Mouse (Mus musculus): ENCODE results near the gene Slc27a5. TPM values are rescaled to one million over a fixed set of nuclear protein-coding genes. Genes with fewer than 3 reads are reported as not detected.

The Slc27a5 gene
- not detected for total RNA-seq (2021)
- long read RNA-seq, experiment 1: 0 reads
- long read RNA-seq, experiment 2: 0 reads

DNA sequence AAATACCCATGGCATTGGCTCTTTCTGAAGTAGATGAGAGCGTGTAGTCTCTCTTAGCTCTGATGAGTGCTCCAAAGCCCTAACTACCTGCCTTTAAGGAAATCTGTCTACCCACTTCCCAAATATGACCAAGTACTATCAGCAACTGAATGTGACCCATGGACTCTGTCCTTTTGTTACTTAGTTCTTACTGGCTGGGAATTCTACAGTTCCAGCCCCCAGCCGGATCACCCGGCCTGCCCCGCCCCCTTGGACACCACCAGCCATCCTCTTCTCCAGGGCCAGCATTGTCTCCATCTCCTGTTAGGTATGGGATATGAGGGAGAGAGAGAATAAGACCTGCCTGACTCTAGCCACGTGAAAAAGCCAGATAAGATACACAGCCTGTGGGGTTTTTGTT is at the start of gene Slc27a5:
Gene Slc27a5 (minus strand): TSS at position 140 of the 400 bp plus-strand sequence.
- DNase-seq: no peak

DNA sequence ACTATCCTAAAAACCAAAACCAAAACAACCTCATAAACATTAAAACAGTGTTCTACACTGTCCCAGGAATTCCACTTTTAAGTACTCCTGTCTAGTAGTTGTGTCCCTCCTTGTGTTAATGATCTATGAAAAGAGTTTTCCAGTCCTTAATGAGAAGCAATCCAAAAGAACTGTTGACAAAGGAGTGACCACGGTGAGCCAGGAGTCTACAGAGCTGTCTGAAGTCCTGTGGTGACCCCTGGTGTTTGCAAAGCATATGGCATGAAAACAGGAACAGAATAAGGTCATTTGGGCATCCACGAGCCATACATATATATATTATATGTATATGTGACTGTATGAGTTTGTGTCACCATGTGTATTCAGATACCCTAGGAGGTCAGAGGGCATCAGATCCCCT is 48.1 kb upstream of the Slc27a5 start:
- DNase-seq: no peak

DNA sequence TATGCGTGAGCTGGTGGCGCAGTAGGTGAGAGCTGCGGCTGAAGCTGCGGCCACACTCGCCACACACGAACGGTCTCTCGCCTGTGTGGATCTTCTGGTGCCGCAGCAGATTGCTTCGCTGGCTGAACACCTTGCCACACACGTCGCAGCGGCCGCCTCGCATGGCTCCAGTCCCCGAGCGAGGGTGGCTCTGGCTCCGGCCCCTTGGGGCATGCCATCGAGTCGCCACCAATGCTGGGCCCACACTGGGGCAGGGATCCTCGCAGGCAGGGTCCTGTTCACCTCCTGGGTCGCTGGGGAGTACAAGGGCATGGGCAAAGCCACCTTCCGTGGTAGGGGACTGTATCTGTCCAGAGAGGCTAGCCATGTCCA is 46.2 kb upstream of the Slc27a5 start:
- DNase-seq: no peak

DNA sequence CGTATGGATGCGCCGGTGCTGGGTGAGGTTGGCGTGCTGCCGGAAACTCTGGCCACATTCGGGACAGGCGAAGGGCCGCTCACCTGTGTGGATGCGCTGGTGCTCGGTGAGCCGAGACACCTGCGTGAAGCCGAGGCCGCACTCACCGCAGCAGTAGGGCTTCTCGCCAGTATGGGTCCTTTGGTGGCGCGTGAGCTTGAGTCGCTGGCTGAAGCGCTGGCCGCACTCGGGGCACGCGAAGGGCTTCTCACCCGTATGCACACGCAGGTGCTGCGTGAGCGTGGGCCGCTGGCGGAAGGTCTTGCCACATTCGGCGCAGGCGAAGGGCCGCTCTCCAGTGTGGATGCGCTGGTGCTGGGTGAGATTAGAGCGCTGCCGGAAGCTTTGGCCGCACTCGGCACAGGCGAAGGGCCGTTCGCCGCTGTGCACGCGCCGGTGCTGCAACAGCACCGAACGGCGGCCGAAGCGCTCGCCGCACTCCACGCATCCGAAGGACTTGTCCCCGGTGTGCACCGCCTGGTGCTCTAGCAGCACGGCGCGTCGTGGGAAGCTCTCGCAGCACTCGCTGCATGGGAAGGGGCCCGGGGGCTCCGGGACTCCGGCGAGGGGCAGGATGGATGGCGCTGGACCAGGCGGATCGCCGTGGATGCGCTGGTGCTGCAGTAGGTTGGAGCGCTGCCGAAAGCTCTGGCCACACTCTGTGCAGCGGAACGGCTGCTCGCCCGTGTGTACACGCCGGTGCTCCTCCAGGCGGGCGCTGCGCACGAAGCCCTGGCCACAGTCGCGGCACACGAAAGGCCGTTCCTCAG is 45.7 kb upstream of the Slc27a5 start:
- DNase-seq: no peak

DNA sequence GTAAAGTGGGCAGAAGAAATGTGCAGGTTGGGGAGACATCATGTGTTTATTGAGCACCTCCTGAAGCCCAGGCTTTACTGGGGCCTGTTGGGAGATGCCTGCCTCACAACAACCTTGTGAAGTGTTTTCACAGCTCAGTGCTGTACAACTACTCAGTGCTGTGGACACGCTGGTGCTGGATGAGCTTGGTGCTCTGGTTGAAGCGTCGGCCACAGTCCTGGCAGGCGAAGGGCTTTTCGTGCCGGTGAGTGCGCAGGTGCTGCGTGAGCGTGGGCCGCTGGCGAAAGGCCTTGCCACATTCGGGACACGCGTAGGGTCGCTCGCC is 45.1 kb upstream of the Slc27a5 start:
- DNase-seq: no peak

DNA sequence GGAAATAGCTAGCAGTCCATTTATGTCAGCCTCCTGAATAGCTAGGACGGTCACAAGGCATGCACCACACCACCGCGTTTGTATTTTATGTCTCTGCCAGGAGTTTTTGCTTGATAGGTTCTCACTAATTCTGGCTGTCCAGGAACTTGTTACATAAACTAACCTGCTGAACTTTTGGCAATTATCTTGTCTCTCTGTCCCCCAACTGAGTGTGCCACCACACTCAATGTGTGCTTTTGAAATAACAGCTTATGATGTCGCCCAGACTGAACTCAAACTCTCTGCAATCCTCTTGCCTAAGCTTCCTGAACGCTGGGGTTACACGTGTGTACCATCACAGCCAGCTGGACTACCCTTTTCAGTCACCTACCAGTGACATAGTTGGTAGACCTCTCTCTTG is 44.5 kb upstream of the Slc27a5 start:
- DNase-seq: no peak

DNA sequence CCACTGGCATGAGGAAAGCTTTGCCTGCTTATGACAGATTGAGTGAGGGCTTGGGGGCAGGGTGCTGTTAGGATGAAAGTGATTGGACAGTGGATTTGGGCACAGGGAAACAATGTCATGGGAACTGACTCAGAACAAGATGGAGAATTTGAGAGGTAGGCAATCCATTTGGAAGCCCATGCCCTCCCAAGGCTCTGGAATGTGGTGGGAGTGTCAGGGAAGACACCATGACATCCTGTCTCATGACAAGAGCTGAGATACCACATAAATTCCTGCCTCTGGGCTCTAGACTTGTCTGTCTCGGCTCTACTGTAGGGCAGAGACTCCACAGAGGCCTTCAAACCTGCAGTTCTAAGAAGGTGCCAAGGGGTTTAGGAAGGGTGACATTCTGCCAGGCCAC is 43.3 kb upstream of the Slc27a5 start:
- no peak for DNase-seq

DNA sequence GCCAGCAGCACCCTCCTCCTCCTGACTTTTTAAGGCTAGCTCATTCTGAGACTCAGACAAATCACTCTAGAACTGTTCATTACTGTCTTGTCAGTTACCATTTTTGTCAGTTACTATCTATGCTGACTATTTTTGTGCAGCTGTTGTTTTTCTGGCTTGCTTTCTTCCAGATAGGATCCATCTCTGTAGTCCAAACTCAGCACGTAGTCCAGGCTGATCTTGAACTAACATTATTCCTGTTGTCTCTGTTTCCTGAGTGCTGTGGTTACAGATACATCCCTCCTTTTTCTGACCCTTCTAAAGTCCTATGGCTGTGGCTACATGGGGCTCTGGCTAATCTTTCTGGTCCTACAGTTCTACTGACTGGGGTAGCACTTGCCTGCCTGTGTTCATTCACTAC is 41.2 kb upstream of the Slc27a5 start:
- DNase-seq: no peak

DNA sequence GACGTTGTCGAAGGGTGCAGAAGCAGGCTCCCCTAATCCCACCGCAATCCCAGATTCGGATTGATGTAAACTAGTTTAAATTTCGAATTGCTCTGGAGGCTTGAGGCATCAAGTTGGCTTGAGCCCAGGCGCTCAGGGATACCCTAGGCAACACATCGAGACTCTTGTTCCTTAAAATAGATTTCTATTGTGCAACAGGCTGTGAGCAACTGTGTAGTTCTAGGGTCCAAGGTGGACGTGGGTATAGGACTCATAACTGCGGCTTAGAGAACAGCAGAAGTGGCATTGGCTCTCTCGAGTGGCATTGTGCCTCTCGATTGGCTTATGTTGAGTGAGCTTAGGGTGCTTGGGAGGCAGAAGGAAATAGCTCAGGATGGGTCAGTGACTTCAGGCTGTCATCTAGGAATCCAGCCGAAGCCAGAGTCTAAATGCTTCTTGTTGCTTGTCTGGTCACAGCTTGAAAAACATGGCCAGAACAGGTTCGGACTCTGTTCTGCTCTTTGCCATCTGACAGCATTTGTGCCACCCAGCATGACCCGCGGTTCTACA is 40.7 kb upstream of the Slc27a5 start:
- no peak for DNase-seq

DNA sequence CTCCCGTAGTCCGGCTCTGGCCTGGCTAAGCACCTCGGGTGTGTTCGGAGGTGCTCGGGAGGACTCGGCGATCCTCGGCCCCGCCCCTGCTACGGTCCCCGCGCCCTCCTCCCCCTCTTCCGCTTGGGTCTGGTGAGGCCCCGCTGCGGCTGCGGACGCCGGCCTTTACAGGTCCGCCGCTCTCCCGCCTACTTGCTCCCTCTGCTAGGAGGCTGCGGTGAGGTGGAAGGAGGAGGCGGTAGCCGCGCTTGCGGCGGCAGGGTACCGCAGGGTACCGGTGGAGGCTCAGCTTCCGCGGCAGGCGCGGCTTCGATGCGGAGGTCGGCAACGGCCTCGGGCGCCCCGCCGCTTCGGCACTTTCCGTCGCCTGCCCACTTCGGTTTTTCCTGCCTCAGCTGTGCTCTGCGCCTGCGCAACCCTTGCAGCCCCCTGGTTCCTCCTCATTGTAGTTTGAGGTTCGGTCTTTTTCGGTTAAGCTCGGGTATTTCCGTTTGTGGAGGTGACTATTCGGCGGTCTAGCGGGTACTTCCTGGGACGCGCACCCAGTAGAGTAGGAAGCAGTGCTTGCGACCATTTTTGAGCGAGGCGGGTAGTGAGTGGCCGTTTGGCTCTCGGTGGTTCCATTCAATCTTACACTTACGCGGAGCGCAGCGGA is 40.0 kb upstream of the Slc27a5 start, which contains the start of gene Ube2m:
Gene Ube2m (minus strand): TSS at position 375 of the 655 bp plus-strand sequence.
- peak; percentile 97 for DNase-seq

DNA sequence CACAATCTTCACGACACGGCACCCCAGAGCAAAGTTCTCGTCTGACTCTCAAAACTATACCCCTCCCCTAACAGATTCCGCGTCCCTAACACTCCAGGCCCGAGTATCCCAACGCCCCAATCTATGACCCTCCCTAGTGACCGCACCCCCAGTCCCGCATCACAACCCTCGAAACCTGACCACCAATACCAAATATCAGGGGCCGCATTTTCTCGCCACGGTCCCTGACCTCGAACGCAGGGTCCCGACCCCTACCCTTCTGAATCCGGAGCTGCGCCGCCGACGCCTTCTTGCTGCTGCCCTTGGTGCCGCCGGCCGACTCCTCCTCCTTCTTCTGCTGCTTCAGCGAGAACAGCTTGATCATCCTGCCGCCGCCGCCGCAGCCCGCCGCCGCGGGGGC is 39.4 kb upstream of the Slc27a5 start:
- no peak for DNase-seq

DNA sequence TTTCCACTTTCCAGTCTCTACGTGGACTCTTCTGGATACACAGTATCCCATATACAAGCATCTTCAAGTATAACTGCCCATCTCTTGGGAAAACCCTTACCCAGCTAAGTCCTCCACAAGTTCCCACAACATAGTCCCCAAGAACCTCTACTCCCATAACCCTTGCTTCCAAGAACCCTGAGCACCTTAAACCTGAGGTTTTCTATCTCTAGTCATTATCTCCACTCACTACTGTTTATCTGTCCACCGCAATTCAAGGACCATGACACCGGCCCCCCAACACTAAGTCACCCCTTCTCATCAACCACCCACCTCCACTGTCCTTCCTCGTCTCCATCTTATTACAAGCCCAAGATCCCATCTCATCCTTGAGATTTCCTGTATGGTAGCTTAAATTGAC is 38.8 kb upstream of the Slc27a5 start:
- DNase-seq: no peak

DNA sequence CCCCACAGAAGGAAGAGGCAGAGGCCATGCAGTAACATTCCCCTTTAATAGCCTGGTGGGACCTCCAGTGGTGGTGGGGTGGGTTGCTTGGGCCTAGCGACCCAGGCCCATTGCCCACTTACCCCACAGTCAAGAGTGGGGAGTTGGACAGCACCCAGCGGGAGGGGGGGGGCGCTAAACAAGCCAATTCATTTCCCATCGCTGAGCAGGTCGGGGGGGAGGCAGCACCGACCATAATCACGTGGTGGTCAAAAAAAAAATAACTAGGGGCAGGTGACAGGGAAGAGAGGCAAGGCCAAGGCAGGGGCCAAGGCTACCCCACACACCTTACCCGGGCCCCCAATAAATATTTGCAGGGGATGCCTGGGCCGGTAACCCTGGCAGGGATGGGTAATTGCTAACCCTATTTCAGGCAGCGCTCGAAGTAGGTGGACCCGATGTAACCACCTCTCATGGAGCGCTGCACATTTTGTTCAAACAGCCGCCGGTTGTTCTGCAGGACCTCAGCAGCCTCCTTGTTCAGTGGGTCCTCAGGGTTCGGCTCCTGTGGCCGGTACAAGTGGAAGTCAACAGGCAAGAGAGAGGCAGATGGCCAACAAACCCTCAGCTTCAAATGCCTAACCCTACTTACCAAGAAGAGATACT is 37.3 kb upstream of the Slc27a5 start:
- DNase-seq: no peak

DNA sequence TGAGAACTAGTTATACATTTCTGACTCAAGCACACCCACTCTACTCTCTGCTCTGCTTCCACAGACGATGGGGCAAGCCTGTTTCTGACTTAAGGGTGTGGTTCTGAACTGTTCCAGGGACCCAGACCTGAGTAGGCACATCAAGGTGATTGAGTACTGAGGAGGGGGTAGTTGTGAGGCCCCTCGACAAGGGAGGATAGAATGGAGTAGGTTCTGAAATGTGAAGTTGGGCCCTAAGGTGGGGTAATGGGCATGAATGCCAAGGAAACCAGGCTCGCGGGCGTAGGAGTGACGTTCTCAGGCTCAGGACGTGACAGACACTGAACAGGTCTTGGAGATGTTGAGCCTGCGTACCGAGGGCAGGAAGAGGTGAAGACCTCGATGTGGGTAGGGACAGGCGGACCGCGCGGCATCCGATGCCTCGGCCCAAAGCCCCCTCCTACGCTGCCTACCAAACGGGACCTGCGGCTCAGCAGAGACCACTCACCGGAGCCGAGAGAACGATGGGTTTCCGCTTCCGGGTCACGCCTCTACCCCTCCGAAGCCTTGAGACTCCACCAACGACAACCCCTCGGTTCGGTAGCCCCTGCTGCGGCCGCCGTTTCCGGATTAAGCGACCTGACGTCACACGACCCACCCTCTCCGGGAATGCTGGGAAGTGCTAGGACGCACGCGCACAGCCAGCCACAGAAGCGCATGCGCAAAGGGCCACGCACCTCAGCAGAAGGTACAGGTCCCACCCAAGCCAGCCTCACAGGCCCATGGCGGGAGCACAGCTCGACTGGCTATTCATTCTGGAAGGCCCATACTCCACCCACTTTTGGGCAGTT is 36.4 kb upstream of the Slc27a5 start, which contains the start of gene Chmp2a:
Gene Chmp2a (minus strand): TSS at position 660 of the 830 bp plus-strand sequence.
- DNase-seq: peak; percentile 95

DNA sequence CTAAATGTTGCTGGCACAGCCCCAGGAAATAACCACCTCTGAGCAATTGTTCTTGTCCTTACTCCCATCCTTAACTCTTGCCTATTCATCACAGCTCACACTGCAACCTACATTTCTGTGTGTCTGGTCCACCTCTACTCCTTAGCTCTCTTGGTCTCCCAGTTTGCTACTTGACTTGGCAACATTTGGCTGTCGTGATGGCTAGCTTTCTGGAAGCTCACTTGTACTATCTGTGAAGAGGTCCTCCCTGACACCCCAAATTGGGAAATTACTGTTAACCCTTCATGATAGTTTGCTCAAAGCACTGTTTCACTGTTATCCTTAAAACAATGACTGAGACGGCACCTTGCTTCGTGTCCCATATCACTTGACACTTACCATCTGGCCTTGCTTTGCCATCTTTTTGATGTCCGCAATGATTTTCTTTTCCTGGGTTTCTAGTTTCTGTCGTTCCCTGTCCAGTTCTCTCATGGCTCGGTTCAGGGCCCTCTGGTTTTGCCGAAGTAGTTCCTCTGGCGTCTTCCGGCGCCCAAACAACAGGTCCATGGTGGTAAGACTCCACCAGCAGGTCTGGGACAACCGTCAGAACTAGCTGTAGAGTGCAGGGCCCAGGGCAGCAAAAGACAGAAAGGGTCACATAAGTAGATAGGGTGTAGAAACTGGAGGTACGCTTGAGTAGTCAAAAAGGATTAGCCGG is 35.6 kb upstream of the Slc27a5 start:
- DNase-seq: no peak

DNA sequence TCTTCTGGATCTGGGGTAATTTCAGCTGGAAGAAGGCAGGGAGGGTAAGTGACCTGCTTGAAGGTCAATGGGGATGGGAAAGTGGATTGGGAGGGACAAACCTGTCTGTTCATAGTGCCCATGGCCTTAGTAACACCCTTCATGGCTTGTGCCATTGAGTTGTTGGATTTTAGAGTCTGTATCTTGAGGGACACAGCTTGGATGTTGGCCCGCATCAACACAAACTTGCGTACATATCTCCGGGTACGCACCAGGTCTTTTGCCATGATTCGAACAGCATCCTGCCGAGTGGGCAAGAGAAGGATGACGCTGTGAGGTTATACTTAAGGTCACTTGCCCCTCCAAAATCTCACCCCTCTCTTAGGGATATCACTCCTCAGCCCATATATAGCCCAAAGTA is 34.5 kb upstream of the Slc27a5 start:
- no peak for DNase-seq

DNA sequence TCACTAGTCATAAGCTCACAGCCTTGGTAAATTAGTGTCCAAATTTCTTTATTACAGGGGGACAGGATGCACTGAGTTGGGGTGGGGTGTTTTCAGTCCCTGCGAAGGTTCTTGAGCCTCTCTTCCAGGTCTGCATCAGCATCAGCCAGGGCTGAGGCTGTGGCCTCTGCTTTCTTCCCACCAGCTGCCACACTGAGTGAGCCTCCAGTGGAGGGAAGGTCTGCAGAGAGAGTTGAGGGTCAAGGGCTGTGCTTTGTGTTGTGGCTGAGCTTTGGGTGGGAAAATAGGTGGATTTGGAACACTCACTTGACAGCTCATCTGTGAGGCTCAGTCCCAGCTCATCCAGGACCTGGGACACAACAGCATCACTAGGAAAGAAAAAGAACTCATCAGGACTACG is 34.0 kb upstream of the Slc27a5 start:
- DNase-seq: no peak

DNA sequence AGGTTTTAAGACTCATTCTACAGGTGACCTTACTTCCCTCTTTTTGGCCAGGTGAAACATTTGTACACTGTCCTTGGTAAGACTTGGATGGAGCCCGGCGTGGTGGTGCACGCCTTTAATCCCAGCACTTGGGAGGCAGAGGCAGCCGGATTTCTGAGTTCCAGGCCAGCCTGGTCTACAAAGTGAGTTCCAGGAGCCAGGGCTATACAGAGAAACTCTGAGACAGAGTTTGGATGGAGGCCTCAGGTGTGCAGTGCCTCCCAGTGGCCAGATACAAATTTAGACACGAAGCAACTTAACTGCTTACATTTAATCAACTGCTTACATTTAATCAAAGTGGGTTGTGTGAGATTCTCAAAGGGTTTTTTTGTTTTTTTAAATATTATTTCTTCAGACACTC is 33.1 kb upstream of the Slc27a5 start:
- no peak for DNase-seq

DNA sequence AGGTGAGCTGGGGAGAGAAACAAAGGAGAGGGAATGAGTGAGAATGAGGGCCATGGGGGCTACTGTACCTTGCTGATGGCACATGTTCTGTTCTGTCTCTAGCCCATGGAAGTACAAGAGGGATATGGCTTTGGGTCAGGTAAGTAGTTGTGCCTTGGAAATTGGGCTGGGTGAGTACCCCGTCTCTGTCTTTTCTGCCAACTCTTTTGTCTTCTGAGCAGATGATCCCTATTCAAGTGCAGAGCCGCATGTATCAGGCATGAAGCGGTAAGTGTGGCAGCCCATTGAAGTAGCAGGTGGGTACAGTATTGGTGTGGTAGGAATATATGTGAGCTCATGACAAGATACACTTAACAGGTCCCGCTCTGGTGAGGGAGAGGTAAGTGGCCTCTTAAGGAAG is 31.0 kb upstream of the Slc27a5 start:
- DNase-seq: no peak

DNA sequence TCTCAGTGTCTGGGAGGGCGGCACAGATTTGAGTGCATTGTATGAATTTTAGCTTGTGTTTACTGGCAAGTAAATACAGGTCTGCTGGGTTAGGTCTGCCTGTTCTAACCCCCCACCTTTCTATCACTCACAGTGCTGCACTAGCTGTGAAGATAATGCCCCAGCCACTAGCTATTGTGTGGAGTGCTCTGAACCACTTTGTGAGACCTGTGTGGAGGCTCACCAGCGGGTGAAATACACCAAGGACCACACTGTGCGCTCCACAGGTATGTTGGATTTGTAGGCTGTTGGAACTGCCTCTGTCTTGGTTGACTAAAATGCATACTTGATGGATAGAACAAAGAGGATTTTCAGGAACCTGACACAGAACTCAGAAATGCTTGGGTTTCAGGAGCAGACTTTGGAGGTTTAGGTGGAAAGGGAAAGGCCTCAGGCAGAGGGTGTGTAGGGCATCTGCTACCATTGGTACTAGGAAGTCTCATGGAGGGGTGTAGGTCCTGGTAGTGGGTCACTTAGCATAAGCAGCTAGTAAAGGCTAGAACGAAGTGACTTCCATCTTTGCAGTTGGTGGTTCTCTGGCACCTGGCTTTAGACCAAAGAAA is 27.6 kb upstream of the Slc27a5 start:
- no peak for DNase-seq

DNA sequence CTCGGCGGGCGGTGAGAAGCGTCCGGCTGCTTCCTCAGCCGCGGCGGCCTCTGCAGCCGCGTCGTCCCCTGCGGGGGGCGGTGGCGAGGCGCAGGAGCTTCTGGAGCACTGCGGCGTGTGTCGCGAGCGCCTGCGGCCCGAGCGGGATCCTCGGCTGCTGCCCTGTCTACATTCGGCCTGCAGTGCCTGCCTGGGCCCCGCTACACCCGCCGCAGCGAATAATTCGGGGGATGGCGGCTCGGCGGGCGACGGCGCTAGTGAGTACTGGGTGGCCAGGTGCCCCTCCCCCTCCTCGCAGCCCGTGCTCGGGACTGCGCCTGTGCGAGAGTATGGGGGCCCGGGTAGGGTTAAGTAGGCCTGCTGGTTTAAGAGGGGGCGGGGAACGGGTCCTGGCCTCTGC is 26.8 kb upstream of the Slc27a5 start:
- peak; percentile 64 for DNase-seq
